In the genomic region with DNA sequence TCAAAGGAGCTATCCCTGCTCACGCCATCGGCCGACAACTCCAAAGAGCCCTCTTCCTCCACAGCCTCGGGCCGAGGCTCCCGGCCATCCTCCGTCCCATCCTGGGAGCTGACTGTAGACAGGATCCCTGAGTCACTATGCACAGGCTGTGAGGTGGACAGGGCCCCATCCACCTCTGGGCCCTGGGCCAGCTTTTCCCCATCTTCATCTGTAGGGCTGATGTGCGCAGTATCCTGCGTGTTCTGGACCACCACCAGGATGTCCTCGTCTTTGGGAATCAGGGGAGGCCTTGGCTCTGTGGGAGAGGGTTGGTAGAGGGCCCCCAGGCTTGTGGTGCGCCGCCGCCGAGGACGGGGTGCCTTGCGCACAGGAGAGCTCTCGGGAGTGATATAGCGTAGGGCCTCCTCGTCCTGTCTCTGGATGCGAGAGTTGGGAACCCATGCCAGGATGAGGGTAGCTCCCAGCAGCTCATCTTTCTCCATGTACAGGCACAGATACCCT, we compare ENCODE assay signal across 13 mouse cellular contexts. TPM values are rescaled to one million over a fixed set of nuclear protein-coding genes. Genes with fewer than 3 reads are reported as not detected.
DNase-seq lines count a peak whose midpoint lies in the region; ATAC-seq lines count a peak whose summit lies in the region.
"Had no signal": no experiment of that assay in that cellular context is flagged by ENCODE, and none has a peak within 500 bp of the region (broad histone marks: within the 10 kb centered on the region; RNA-seq: fewer than 3 reads in every experiment).

No protein-coding gene starts in this region.

- intact Hi-C loops in heart, postnatal 36 days (cut with DNase I): no loop called here

- no peak overlapping the region for H3K4me2 ChIP-seq in heart, embryonic 13.5 days
- H3K4me2 ChIP-seq in neural tube, embryonic 13.5 days: no peak overlapping the region
- H3K4me2 ChIP-seq in forebrain, embryonic 14.5 days (ENCODE audit: low read length): no peak overlapping the region
- H3K4me2 ChIP-seq: neural tube, embryonic 12.5 days had no signal

- H3K4me1 ChIP-seq in heart, embryonic 13.5 days: peaks cover 40% of the 10 kb centered on the region
- peaks cover 54% of the 10 kb centered on the region for H3K4me1 ChIP-seq in neural tube, embryonic 13.5 days (replicated peaks)
- peaks cover 22% of the 10 kb centered on the region for H3K4me1 ChIP-seq in forebrain, embryonic 14.5 days (ENCODE audit: control insufficient read depth, insufficient read depth, low read length)

- no peak overlapping the region for H3K27ac ChIP-seq in heart, embryonic 13.5 days (replicated peaks)
- H3K27ac ChIP-seq in neural tube, embryonic 13.5 days (replicated peaks): peak overlapping the region; percentile 75
- H3K27ac ChIP-seq in forebrain, embryonic 14.5 days (ENCODE audit: low read depth, low read length): peak overlapping the region; percentile 68
- H3K27ac ChIP-seq: neural tube, embryonic 12.5 days had no signal

- H3K27me3 ChIP-seq in heart, embryonic 13.5 days (replicated peaks): no peaks in the 10 kb centered on the region
- no peaks in the 10 kb centered on the region for H3K27me3 ChIP-seq in neural tube, embryonic 13.5 days
- H3K27me3 ChIP-seq in forebrain, embryonic 14.5 days (replicated peaks; ENCODE audit: control insufficient read depth, insufficient read depth, low read length): no peaks in the 10 kb centered on the region
- H3K27me3 ChIP-seq: neural tube, embryonic 12.5 days had no signal

- no peaks in the 10 kb centered on the region for H3K9me3 ChIP-seq in heart, embryonic 13.5 days
- H3K9me3 ChIP-seq in neural tube, embryonic 13.5 days: no peaks in the 10 kb centered on the region
- no peaks in the 10 kb centered on the region for H3K9me3 ChIP-seq in forebrain, embryonic 14.5 days (replicated peaks; ENCODE audit: control insufficient read depth, low read length)
- H3K9me3 ChIP-seq: neural tube, embryonic 12.5 days had no signal

- no peak for DNase-seq in heart, postnatal 36 days
- DNase-seq in neural tube, embryonic 10.5 days (ENCODE audit: extremely low spot score, low spot score): no peak
- DNase-seq in forebrain, embryonic 14.5 days (ENCODE audit: low spot score): no peak
- no peak for DNase-seq in right cerebral cortex, postnatal 14 days
- no peak for DNase-seq in thymus, postnatal 4 days
- DNase-seq: adrenal gland, postnatal 36 days; lung, adult 2 months; thymus, adult 2 months had no signal

- WGBS in heart, embryonic 13.5 days: 90% methylated on average over 20 of the region's 20 CpGs
- WGBS in neural tube, embryonic 13.5 days: 92% methylated on average over 20 of the region's 20 CpGs
- WGBS in forebrain, embryonic 14.5 days: 85% methylated on average over 20 of the region's 20 CpGs

- H3K36me3 ChIP-seq in heart, embryonic 13.5 days: peaks cover 31% of the 10 kb centered on the region
- peaks cover 56% of the 10 kb centered on the region for H3K36me3 ChIP-seq in neural tube, embryonic 13.5 days
- peaks cover 40% of the 10 kb centered on the region for H3K36me3 ChIP-seq in forebrain, embryonic 14.5 days (ENCODE audit: control insufficient read depth, insufficient read depth, low read length)

- no peak overlapping the region for H3K4me3 ChIP-seq in heart, embryonic 13.5 days
- no peak overlapping the region for H3K4me3 ChIP-seq in neural tube, embryonic 13.5 days
- H3K4me3 ChIP-seq in forebrain, embryonic 14.5 days (ENCODE audit: low read depth, low read length): no peak overlapping the region
- H3K4me3 ChIP-seq: neural tube, embryonic 12.5 days had no signal

- 0 out of 2 replicates have a peak overlapping the region, but pooled peaks have one; percentile 14 for H3K9ac ChIP-seq in heart, embryonic 13.5 days
- H3K9ac ChIP-seq in neural tube, embryonic 13.5 days: no peak overlapping the region
- no peak overlapping the region for H3K9ac ChIP-seq in forebrain, embryonic 14.5 days (ENCODE audit: low read length)
- H3K9ac ChIP-seq: neural tube, embryonic 12.5 days had no signal

- ATAC-seq in heart, embryonic 13.5 days (ENCODE audit: extremely low read depth, insufficient number of reproducible peaks, low FRiP score, low TSS enrichment): no peak
- ATAC-seq in neural tube, embryonic 13.5 days (ENCODE audit: low read depth): 0 out of 2 replicates have a peak, but pooled peaks have one; percentile 6
- peak; percentile 21; the same call in 1 of the 2 replicates for ATAC-seq in forebrain, embryonic 14.5 days
- ATAC-seq: midbrain, embryonic 16.5 days had no signal

RNA-seq across cellular contexts. Expression of a gene that starts 19.4 kb away (rescaled TPM):
- polyA plus RNA-seq in heart, embryonic 13.5 days (2015; fragmentation: Nextera tagmentation; extraction: Ambion mirVana): 9.6 and 9.7 TPM in 2 replicates
- 10 to 100 TPM; 57.7 to 67.8 TPM for total RNA-seq in heart, postnatal 36 days (2021)
- 49.0 and 50.8 TPM in 2 replicates for polyA plus RNA-seq in neural tube, embryonic 13.5 days (2015; fragmentation: Nextera tagmentation; extraction: Ambion mirVana)
- polyA plus RNA-seq in forebrain, embryonic 14.5 days (2014; fragmentation: Nextera tagmentation; extraction: Ambion mirVana): 24.6 and 35.8 TPM in 2 replicates

RNA-seq across cellular contexts. Expression of a gene that starts 19.5 kb away (rescaled TPM):
- polyA plus RNA-seq in heart, embryonic 13.5 days (2015; fragmentation: Nextera tagmentation; extraction: Ambion mirVana): 1.5 and 3.1 TPM in 2 replicates
- under 1 TPM in 1 of 2 experiments, not detected in 1; 0.38 TPM for total RNA-seq in heart, postnatal 36 days (2021)
- polyA plus RNA-seq in neural tube, embryonic 13.5 days (2015; fragmentation: Nextera tagmentation; extraction: Ambion mirVana): 15.7 and 15.8 TPM in 2 replicates
- polyA plus RNA-seq in forebrain, embryonic 14.5 days (2014; fragmentation: Nextera tagmentation; extraction: Ambion mirVana): 11.0 and 12.5 TPM in 2 replicates
- polyA plus RNA-seq: liver, adult 2 months had no signal

RNA-seq across cellular contexts. Expression of a gene that starts 58.8 kb away (rescaled TPM):
- 103 and 104 TPM in 2 replicates for polyA plus RNA-seq in heart, embryonic 13.5 days (2015; fragmentation: Nextera tagmentation; extraction: Ambion mirVana)
- total RNA-seq in heart, postnatal 36 days (2021): 10 to 100 TPM; 79.4 to 86.8 TPM
- 58.0 and 62.5 TPM in 2 replicates for polyA plus RNA-seq in neural tube, embryonic 13.5 days (2015; fragmentation: Nextera tagmentation; extraction: Ambion mirVana)
- 28.3 and 45.5 TPM in 2 replicates for polyA plus RNA-seq in forebrain, embryonic 14.5 days (2014; fragmentation: Nextera tagmentation; extraction: Ambion mirVana)
